Mouse (Mus musculus): ENCODE results near the gene Atp5e. TPM values are rescaled to one million over a fixed set of nuclear protein-coding genes. Genes with fewer than 3 reads are reported as not detected.

The Atp5e gene
- 699 and 716 TPM in 2 replicates for total RNA-seq (2012; rRNA removed)
- 664 and 673 TPM in 2 replicates for total RNA-seq (2014; rRNA removed)
- polyA plus RNA-seq (2012; ENCODE audit: insufficient read length, low read depth) = 251 and 338 TPM in 2 replicates

- Histone ChIP-seq H3K79me2 (replicated peaks; ENCODE audit: control insufficient read depth, extremely low read depth, insufficient read depth, poor library complexity, severe bottlenecking) (peaks cover 21% of the 10 kb centered on the region), H3K36me3 (replicated peaks in 1 of 2; ENCODE audit: control insufficient read depth in 1 of 2, insufficient read depth in 1 of 2, low read length in 1 of 2) (peaks cover 51 to 77% of the 10 kb centered on the region in 2 experiments), H3K9me3 (replicated peaks; ENCODE audit: low read length) (no peaks in the 10 kb centered on the region), H3K9ac (ENCODE audit: insufficient read depth, low read depth) (peak within 1 kb of the TSS; percentile 81), H3K27ac (ENCODE audit: insufficient read depth, low read depth) (peak within 1 kb of the TSS; percentile 71), H3K4me3 (replicated peaks in 1 of 3; ENCODE audit: low read depth in 2 of 3, low read length in 2 of 3, poor library complexity in 1 of 3) (peak within 1 kb of the TSS; percentile 82 to 98 (median 94)), H3K4me2 (ENCODE audit: insufficient read depth, low read depth, poor library complexity, severe bottlenecking) (peak within 1 kb of the TSS; percentile 45), H3K27me3 (replicated peaks) (no peaks in the 10 kb centered on the region), H3K4me1 (ENCODE audit: control insufficient read depth in 1 of 2, insufficient read depth in 2 of 2) (peaks cover 0 to 20% of the 10 kb centered on the region in 2 experiments; a peak in 2 of 4 replicates)
- dilution Hi-C loops (cut with MboI; ENCODE audit: extremely low pct_ligation_motif_present, extremely low pct_unique_long_range_greater_than_20kb, low sequenced_read_pairs) = no loop called here
- in situ Hi-C loops (cut with MboI; ENCODE audit: low pct_ligation_motif_present, low pct_unique_long_range_greater_than_20kb, low sequenced_read_pairs) = no loop called here
- peak; percentile 91 for DNase-seq (ENCODE audit: extremely low read depth)
- TF ChIP-seq EP300 (IDR thresholded peaks at IDR 0.05; ENCODE audit: low read length) = no peak
- peak; percentile 8; the same call in 1 of the 2 replicates for TF ChIP-seq MYC (IDR thresholded peaks at IDR 0.05; ENCODE audit: low read depth, low read length)
- TF ChIP-seq E2F4 (IDR thresholded peaks at IDR 0.05; ENCODE audit: insufficient replicate concordance, low read depth, low read length) = no peak
- TF ChIP-seq TCF12 (IDR thresholded peaks at IDR 0.05; ENCODE audit: low read depth, low read length) = peak; percentile 36; the same call in 1 of the 2 replicates
- peak; percentile 22; the same call in 1 of the 2 replicates for TF ChIP-seq ZMIZ1 (IDR thresholded peaks at IDR 0.05; ENCODE audit: low read depth, low read length)
- TF ChIP-seq GABPA (IDR thresholded peaks at IDR 0.05; ENCODE audit: insufficient replicate concordance, low read depth, low read length) = peak; percentile 41; the same call in 1 of the 2 replicates
- no peak for TF ChIP-seq RCOR1 (conservative IDR thresholded peaks at IDR 0.05; ENCODE audit: low read depth, low read length)
- peak; percentile 74 for TF ChIP-seq POLR2A (IDR thresholded peaks at IDR 0.05; ENCODE audit: low read depth, low read length)
- peak; percentile 93 for TF ChIP-seq CHD2 (IDR thresholded peaks at IDR 0.05; ENCODE audit: low read length)
- peak; percentile 90 for TF ChIP-seq ELF1 (IDR thresholded peaks at IDR 0.05; ENCODE audit: low read depth, low read length)
- TF ChIP-seq KAT2A (IDR thresholded peaks at IDR 0.05; ENCODE audit: insufficient replicate concordance, low read length) = peak; percentile 87; the same call in 1 of the 2 replicates
- peak; percentile 31; the same call in 1 of the 2 replicates for TF ChIP-seq MXI1 (IDR thresholded peaks at IDR 0.05; ENCODE audit: low read depth, low read length)
- no peak for TF ChIP-seq MAFK (IDR thresholded peaks at IDR 0.05; ENCODE audit: insufficient replicate concordance, low read length)
- no peak for TF ChIP-seq TBP (conservative IDR thresholded peaks at IDR 0.05; ENCODE audit: low read depth, low read length)
- TF ChIP-seq NELFE (IDR thresholded peaks at IDR 0.05; ENCODE audit: low read depth, low read length) = peak; percentile 60; the same call in 1 of the 2 replicates
- peak; percentile 94 for TF ChIP-seq HCFC1 (IDR thresholded peaks at IDR 0.05; ENCODE audit: low read depth, low read length)
- TF ChIP-seq POLR2AphosphoS2 (IDR thresholded peaks at IDR 0.05; ENCODE audit: low read depth, low read length) = no peak; the same call in none of the 2 replicates
- TF ChIP-seq MAX (IDR thresholded peaks at IDR 0.05; ENCODE audit: low read length) = peak; percentile 47; the same call in 1 of the 2 replicates
- TF ChIP-seq UBTF (IDR thresholded peaks at IDR 0.05; ENCODE audit: low read depth, low read length) = no peak
Observed at GRCm38 (mm10) chr2:174463789-174464523, at the start of gene Atp5e. Gene Atp5e, minus strand, starts transcription at chr2:174464105.

GRCm38 (mm10) chr2:174509825-174510224, 45.9 kb upstream of the Atp5e start:
- H3K4me2 ChIP-seq (ENCODE audit: insufficient read depth, low read depth, poor library complexity, severe bottlenecking) = no peak overlapping the region
- H3K4me1 ChIP-seq (ENCODE audit: control insufficient read depth in 1 of 2, insufficient read depth in 2 of 2) = peaks cover 0 to 10% of the 10 kb centered on the region in 2 experiments
- no peaks in the 10 kb centered on the region for H3K27me3 ChIP-seq (replicated peaks)
- in situ Hi-C loops (cut with MboI; ENCODE audit: low pct_ligation_motif_present, low pct_unique_long_range_greater_than_20kb, low sequenced_read_pairs) = no loop called here
- H3K79me2 ChIP-seq (replicated peaks; ENCODE audit: control insufficient read depth, extremely low read depth, insufficient read depth, poor library complexity, severe bottlenecking) = no peaks in the 10 kb centered on the region
- H3K36me3 ChIP-seq (replicated peaks in 1 of 2; ENCODE audit: control insufficient read depth in 1 of 2, insufficient read depth in 1 of 2, low read length in 1 of 2) = no peaks in the 10 kb centered on the region
- no peak overlapping the region for H3K4me3 ChIP-seq (replicated peaks in 1 of 3; ENCODE audit: low read depth in 2 of 3, low read length in 2 of 3, poor library complexity in 1 of 3)
- TF ChIP-seq POLR2A (IDR thresholded peaks at IDR 0.05; ENCODE audit: low read depth, low read length) = no peak
- peak; percentile 37; the same call in 1 of the 2 replicates for TF ChIP-seq IRF4 (IDR thresholded peaks at IDR 0.05; ENCODE audit: low read depth, low read length)
- no peak for TF ChIP-seq ETS1 (conservative IDR thresholded peaks at IDR 0.05; ENCODE audit: low read depth, low read length)
- no peak for TF ChIP-seq ZC3H11A (IDR thresholded peaks at IDR 0.05; ENCODE audit: low read depth, low read length)
- no peak for TF ChIP-seq TCF12 (IDR thresholded peaks at IDR 0.05; ENCODE audit: low read depth, low read length)
- H3K9me3 ChIP-seq (replicated peaks; ENCODE audit: low read length) = no peaks in the 10 kb centered on the region
- DNase-seq (ENCODE audit: extremely low read depth) = peak; percentile 21
- no peak overlapping the region for H3K9ac ChIP-seq (ENCODE audit: insufficient read depth, low read depth)
- dilution Hi-C loops (cut with MboI; ENCODE audit: extremely low pct_ligation_motif_present, extremely low pct_unique_long_range_greater_than_20kb, low sequenced_read_pairs) = no loop called here
- H3K27ac ChIP-seq (ENCODE audit: insufficient read depth, low read depth) = no peak overlapping the region
